Mouse (Mus musculus): Measurements from ENCODE around the gene Dennd4c. TPM values are rescaled to one million over a fixed set of nuclear protein-coding genes. Genes with fewer than 3 reads are reported as not detected.

Dennd4c gene
- polyA plus RNA-seq (2015; fragmentation: Nextera tagmentation; extraction: Ambion mirVana): 3.6 and 5.3 TPM in 2 replicates

GRCm38 (mm10) chr4:86748336-86749291 lies at the start of gene Dennd4c:
Dennd4c (plus strand) TSS chr4:86748555.
- peak within 1 kb of the TSS; percentile 81 for H3K4me2 ChIP-seq (replicated peaks; ENCODE audit: low read depth, low read length)
- under 1% methylated on average over 77 of the region's 95 CpGs for WGBS
- H3K4me1 ChIP-seq (ENCODE audit: insufficient read depth, low read depth, low read length): 0 out of 2 replicates have a peak, but pooled peaks cover 7% of the 10 kb centered on the region
- DNase-seq (ENCODE audit: low spot score) (peak; percentile 97), ATAC-seq (peak; percentile 98)
- H3K9ac ChIP-seq (replicated peaks; ENCODE audit: low read depth): peak within 1 kb of the TSS; percentile 95
- peak within 1 kb of the TSS; percentile 99 for H3K4me3 ChIP-seq (ENCODE audit: low read depth, low read length)
- H3K36me3 ChIP-seq (ENCODE audit: insufficient read depth, low read length): no peaks in the 10 kb centered on the region
- H3K9me3 ChIP-seq (ENCODE audit: low read length): no peaks in the 10 kb centered on the region
- peak within 1 kb of the TSS; percentile 93 for H3K27ac ChIP-seq (ENCODE audit: low read length)
- peak; percentile 53 for TF ChIP-seq CTCF (IDR thresholded peaks at IDR 0.05)
- no peak for TF ChIP-seq EP300 (IDR thresholded peaks at IDR 0.05)
- H3K27me3 ChIP-seq (replicated peaks; ENCODE audit: insufficient read depth, low read length): no peaks in the 10 kb centered on the region

- H3K27me3 ChIP-seq (replicated peaks; ENCODE audit: insufficient read depth, low read length): no peaks in the 10 kb centered on the region
- no peak for TF ChIP-seq CTCF (IDR thresholded peaks at IDR 0.05)
- no peak for TF ChIP-seq EP300 (IDR thresholded peaks at IDR 0.05)
- H3K4me3 ChIP-seq (ENCODE audit: low read depth, low read length): no peak overlapping the region
- no peaks in the 10 kb centered on the region for H3K4me1 ChIP-seq (ENCODE audit: insufficient read depth, low read depth, low read length)
- no peak overlapping the region for H3K9ac ChIP-seq (replicated peaks; ENCODE audit: low read depth)
- no peaks in the 10 kb centered on the region for H3K36me3 ChIP-seq (ENCODE audit: insufficient read depth, low read length)
- no peak overlapping the region for H3K27ac ChIP-seq (ENCODE audit: low read length)
- ATAC-seq: no peak
- no peak for DNase-seq (ENCODE audit: low spot score)
- WGBS: 66% methylated on average over 5 of the region's 5 CpGs
- H3K9me3 ChIP-seq (ENCODE audit: low read length): no peaks in the 10 kb centered on the region
- H3K4me2 ChIP-seq (replicated peaks; ENCODE audit: low read depth, low read length): no peak overlapping the region
These were observed 49.0 kb upstream of the Dennd4c start for GRCm38 (mm10) chr4:86699161-86699865.

GRCm38 (mm10) chr4:86708801-86709200 lies 39.6 kb upstream of the Dennd4c start:
- DNase-seq (ENCODE audit: low spot score) (no peak), ATAC-seq (no peak)
- H3K36me3 ChIP-seq (ENCODE audit: insufficient read depth, low read length): no peaks in the 10 kb centered on the region
- no peaks in the 10 kb centered on the region for H3K27me3 ChIP-seq (replicated peaks; ENCODE audit: insufficient read depth, low read length)
- no peaks in the 10 kb centered on the region for H3K4me1 ChIP-seq (ENCODE audit: insufficient read depth, low read depth, low read length)
- H3K4me3 ChIP-seq (ENCODE audit: low read depth, low read length): no peak overlapping the region
- TF ChIP-seq EP300 (IDR thresholded peaks at IDR 0.05) (no peak), CTCF (IDR thresholded peaks at IDR 0.05) (no peak)
- H3K9ac ChIP-seq (replicated peaks; ENCODE audit: low read depth): no peak overlapping the region
- no peak overlapping the region for H3K27ac ChIP-seq (ENCODE audit: low read length)
- WGBS: 30% methylated on average over 1 of the region's 1 CpGs
- no peaks in the 10 kb centered on the region for H3K9me3 ChIP-seq (ENCODE audit: low read length)
- H3K4me2 ChIP-seq (replicated peaks; ENCODE audit: low read depth, low read length): no peak overlapping the region

GRCm38 (mm10) chr4:86710034-86710650 lies 38.2 kb upstream of the Dennd4c start:
- no peak for TF ChIP-seq EP300 (IDR thresholded peaks at IDR 0.05)
- TF ChIP-seq CTCF (IDR thresholded peaks at IDR 0.05): no peak
- no peak overlapping the region for H3K27ac ChIP-seq (ENCODE audit: low read length)
- no peak overlapping the region for H3K4me3 ChIP-seq (ENCODE audit: low read depth, low read length)
- no peaks in the 10 kb centered on the region for H3K4me1 ChIP-seq (ENCODE audit: insufficient read depth, low read depth, low read length)
- no peaks in the 10 kb centered on the region for H3K36me3 ChIP-seq (ENCODE audit: insufficient read depth, low read length)
- no peak overlapping the region for H3K9ac ChIP-seq (replicated peaks; ENCODE audit: low read depth)
- 64% methylated on average over 6 of the region's 6 CpGs for WGBS
- no peaks in the 10 kb centered on the region for H3K27me3 ChIP-seq (replicated peaks; ENCODE audit: insufficient read depth, low read length)
- H3K9me3 ChIP-seq (ENCODE audit: low read length): no peaks in the 10 kb centered on the region
- ATAC-seq: no peak
- H3K4me2 ChIP-seq (replicated peaks; ENCODE audit: low read depth, low read length): no peak overlapping the region
- no peak for DNase-seq (ENCODE audit: low spot score)

- TF ChIP-seq EP300 (IDR thresholded peaks at IDR 0.05) (no peak), CTCF (IDR thresholded peaks at IDR 0.05) (no peak)
- ATAC-seq (no peak), DNase-seq (ENCODE audit: low spot score) (no peak)
- H3K27me3 ChIP-seq (replicated peaks; ENCODE audit: insufficient read depth, low read length): no peaks in the 10 kb centered on the region
- H3K27ac ChIP-seq (ENCODE audit: low read length): no peak overlapping the region
- H3K4me2 ChIP-seq (replicated peaks; ENCODE audit: low read depth, low read length): no peak overlapping the region
- H3K4me3 ChIP-seq (ENCODE audit: low read depth, low read length): no peak overlapping the region
- no peak overlapping the region for H3K9ac ChIP-seq (replicated peaks; ENCODE audit: low read depth)
- WGBS: 51% methylated on average over 4 of the region's 4 CpGs
- H3K4me1 ChIP-seq (ENCODE audit: insufficient read depth, low read depth, low read length): no peaks in the 10 kb centered on the region
- no peaks in the 10 kb centered on the region for H3K36me3 ChIP-seq (ENCODE audit: insufficient read depth, low read length)
- H3K9me3 ChIP-seq (ENCODE audit: low read length): no peaks in the 10 kb centered on the region
These were observed 37.6 kb upstream of the Dennd4c start for GRCm38 (mm10) chr4:86710666-86711215.
